Mouse (Mus musculus) CD4-positive, CD25-positive, alpha-beta regulatory T cell, adult 2 months (primary cell): Measurements from ENCODE around the gene Akr1d1.

Experiments
- DNase-seq: peaks from one replicate; pipeline ENCODE4 v3.0.0-alpha.2; 2012; ENCODE audit warnings: low read depth, low spot score

Gene Akr1d1

GRCm38 (mm10) chr6:37563861-37564260 lies 33.9 kb downstream of the Akr1d1 start:
- peak; percentile 43 for DNase-seq

- DNase-seq = no peak
Observed at GRCm38 (mm10) chr6:37567363-37567762, 37.4 kb downstream of the Akr1d1 start.

- DNase-seq = no peak
Observed at GRCm38 (mm10) chr6:37571939-37572338, 42.0 kb downstream of the Akr1d1 start.

DNA sequence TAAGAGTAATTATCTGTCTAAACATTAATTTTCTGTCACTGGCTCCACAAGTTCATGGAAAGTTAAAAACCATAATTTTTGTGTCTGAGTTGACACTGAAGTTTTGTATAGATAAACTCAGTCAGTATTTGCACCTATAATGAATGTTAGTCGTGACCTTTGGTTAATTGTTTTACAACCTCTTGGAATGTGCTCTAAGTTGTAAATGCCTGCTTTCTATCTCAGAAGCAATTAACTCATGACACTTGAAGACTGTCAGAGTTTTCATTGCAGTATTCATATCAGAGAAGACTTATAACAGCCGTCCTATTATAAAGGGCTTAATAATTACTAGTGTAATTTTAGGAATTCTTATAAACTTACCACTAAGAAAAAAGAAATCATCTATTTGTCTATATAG lies 43.0 kb downstream of the Akr1d1 start:
- no peak for DNase-seq

GRCm38 (mm10) chr6:37580476-37580875 lies 50.5 kb downstream of the Akr1d1 start:
- no peak for DNase-seq

DNA sequence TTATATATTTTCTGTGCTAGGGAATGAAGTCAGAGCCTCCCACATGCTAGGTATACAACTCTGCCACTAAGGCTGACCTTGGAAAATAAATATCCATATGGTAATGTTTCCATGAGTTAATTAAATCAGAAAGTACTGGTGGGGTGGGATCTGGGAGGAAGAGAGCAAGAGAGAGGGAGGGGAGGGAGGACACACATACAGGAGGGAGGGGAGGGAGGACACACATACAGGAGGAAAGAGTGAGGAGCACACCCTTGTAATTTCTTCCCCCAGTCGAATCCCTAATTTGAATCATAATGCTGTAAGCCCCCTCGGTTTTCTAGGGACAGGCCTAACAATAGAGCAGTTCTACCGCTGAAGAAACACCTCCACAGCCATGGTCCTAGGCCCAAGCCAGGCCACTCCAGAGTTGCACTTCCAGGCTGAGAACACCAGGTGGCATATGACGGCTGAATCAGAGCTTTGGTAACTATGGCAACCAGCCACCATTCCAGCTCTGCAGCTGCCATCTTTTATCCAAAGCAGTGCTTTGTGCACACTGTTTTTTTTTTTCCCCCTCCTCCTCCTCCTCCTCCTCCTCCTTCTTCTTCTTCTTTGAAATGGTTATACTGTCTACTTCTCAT lies 59.5 kb downstream of the Akr1d1 start:
- peak; percentile 89 for DNase-seq

- DNase-seq = no peak
Observed at GRCm38 (mm10) chr6:37590800-37591199, 60.8 kb downstream of the Akr1d1 start.

DNA sequence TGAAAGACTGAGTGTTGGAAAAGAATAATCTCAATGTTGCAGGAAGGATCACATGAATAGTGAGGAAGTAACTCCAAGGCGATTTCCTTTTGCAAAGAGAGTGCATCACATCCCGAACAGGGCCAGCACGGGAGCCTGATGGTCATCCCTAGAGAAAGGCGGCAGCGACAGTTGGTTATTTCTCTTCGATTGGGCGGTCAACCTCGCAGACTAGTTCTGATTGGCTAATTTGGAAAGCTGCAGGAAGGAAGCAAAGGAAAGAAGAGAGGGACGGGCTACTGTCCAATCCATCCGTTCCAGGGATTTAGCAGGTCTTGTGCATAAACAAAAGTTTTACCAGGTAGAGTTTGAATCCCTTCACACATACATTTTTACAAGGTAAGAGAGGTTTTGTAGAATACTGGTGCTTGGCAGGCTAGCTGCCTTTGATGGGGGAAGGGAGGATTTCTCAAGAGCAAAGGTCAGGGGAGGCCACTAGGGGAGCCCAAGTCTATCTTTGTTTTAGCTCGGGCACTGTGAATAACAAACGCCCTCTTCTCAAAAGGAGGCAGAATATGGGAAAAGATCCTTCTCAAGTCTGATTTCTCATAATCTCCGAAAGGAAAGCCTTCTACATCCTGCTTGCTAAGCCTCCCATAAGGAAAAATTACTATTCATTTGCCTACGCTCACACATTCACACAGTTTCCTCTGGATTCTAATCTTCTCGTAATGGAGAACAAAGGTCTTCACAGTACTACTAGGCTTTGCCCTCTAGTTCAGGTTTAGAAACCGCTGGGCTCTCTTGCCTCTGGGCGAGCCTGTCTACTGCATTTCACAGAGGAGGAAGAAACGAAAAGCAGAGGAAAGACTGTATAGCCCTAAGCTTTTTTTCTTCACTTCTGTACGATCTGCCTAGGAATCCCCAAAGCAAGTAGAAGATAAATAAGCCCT lies 62.4 kb downstream of the Akr1d1 start:
- DNase-seq = peak; percentile 87

DNA sequence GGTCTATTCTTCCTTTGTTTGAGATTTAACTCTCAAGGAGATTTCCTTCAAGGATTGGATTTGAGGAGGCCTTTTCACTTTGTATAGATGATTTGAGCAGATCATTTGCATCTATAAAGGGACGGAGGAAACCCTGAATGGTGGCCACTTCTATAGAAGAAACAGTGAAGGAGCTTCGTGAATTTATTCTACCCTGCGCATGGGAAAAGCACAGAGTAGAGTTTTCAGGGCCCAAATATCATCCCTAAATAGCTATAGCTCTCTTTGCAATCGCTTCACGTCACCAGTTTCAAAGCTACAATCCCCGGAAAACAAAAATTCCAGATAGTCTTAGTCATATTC lies 63.0 kb downstream of the Akr1d1 start:
- no peak for DNase-seq

- no peak for DNase-seq
Observed at GRCm38 (mm10) chr6:37593551-37594089, 63.6 kb downstream of the Akr1d1 start.

DNA sequence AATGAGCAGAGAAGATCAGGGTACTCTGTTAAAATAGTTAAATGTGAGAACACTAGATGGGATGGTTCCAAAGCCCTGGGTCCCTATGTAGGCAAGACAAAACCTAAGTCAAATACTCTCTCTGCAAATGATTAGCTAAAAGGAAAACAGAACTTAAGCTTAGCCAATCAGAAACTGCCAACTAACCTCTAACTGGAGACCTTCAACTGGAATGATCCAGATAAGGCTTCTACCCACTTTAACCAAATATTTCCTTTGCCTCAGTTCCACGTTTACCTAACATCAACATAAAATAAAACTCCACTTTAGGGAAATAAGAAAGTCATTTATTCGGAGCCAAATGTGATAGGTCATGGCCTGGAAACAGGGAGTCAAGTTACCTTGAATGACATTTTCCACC lies 67.1 kb downstream of the Akr1d1 start:
- no peak for DNase-seq

- no peak for DNase-seq
Observed at GRCm38 (mm10) chr6:37598033-37598432, 68.1 kb downstream of the Akr1d1 start.

DNA sequence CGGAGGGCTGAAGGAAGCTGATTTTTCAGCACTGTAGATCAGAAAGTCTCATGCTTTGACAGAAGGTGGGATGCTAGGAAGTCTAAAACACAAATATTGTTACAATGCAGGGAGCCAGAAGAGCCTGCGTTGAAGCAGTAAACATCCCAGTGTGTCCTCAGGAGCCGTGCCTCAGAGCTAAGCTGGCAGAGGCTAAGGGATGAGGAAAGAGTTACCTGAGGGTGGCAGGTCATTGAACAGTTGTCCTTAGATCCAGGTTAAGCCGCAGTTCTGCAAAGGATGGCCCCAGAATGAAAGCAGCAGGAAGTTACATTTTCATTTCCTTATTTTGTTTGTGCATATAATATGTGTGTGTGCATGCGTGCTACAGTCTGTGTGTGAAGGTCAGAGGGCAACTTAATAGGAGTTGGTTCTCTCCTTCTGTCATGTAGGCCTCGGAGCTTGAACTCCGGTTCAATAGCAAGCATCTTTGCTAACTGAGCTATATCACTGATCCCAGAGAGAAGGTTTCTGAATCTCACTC lies 71.1 kb downstream of the Akr1d1 start:
- DNase-seq = no peak

- peak; percentile 18 for DNase-seq
Observed at GRCm38 (mm10) chr6:37602857-37603765, 73.1 kb downstream of the Akr1d1 start.

DNA sequence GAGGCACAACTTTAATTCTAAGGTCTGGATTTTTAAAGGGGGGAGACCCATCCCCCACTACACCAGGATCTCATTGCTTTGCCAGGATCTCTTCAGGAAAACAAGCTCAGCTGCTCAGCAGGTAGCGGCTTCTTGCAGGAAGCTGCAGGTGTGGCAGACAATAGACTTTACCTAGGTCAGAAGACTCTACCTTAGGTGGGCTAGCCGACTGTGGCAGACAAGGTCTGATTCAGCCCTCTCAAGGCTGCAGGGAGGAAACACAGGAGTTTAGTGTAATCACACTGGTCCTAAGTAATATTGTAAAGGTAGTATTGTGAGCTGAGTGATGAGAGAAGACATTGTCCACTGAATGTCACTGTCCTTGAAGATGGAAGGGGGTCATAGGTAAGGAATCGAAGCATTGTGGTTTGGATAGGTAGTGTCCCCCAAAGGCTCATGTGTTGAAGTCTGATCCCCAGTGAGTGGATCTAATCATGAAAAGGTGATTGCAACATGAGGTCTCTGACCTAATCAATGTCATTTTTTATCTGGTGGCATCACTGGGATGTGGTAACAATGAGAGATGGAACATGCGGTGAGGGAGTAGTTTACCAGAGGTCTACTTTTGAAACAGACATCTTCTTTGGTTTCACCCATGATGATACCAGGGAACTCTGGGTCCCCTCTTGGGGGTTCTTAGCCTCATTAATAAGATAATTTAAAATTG lies 74.4 kb downstream of the Akr1d1 start:
- no peak for DNase-seq

DNA sequence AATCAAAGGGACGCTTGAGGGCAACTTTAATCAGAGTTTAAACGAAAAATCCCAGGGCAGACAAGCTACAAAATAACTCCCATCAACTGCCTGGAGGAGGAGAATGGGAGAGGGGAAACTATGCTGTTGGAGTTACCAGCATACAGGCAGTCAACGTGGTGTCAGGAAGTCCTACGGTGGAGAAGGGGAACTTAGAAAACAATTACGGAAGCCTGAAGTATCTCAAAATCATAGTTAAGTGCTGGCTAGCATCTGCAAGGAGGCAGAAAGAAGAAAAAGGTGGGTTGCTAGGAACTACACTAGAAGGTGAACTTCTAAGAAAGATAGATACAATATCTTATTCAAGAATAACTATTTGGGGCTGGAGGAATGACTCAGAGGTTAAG lies 74.9 kb downstream of the Akr1d1 start:
- DNase-seq = no peak

DNA sequence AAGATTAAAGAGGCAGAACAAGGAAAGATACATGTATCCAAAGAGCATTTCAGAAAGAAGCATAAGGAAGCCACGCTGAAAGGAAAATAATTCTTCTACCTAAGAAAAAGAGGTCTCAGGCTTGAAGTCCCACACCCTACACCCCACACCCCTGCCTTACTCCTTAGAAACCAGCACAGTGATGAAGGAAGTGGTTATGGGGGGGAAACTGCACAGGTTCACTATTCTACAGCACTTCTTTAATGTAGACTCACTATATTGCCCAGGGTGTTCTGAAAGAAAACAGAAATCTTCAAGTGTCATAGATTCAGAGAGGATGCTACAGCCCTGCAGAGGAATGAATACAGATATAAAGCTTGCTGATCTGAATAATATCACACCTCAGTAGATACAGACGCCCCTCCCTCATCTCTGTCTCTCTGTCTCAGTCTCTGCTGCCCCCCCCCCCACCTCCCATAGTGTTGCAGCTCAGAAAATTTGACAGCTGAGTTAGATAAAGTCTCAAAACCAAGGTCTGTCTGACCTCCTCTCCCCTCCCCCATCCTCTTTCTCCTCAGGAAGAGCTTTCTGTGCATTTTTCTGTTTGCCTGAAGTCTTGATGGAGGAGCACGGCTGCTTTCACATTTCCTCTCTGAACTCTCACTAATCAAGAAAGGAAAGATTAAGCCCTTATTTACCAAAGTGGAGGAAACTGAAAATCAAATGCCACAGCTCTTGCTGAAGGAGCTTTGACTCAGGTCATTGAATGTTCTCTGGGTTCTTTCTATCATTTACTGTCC lies 77.7 kb downstream of the Akr1d1 start:
- peak; percentile 71 for DNase-seq

DNA sequence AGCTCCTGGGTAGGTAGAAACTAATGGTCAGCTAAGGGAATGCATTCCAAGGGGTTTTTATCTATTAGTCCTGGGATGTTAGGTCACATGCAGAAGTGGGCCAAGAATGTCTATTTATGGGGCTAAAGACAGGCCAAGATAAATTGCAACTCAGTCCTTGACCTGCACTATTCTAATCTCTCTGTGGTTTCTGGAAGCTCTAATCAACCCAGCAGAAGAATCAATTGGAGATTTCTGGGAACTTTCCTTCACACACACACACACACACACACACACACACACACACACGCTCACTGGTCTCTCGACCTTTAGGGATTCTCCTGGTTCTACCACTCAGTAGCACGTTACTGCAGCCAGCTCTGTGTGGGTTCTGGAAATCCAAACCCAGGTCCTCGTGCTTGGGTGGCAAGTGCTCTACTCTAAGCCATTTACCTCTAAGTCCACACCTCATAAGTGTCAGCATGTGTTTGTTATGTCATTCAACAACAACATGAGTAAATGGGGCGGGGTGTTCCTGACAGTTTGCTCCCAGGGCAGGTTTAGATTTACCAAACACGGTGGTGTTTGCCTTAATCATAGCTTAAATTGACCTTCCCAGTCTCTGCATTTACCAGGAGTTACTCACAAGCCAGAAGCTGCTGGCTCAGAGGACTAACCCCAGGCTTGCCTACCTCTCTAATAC lies 82.8 kb downstream of the Akr1d1 start:
- DNase-seq = no peak

- no peak for DNase-seq
Observed at GRCm38 (mm10) chr6:37615490-37615889, 85.5 kb downstream of the Akr1d1 start.

GRCm38 (mm10) chr6:37616136-37616535 lies 86.2 kb downstream of the Akr1d1 start:
- DNase-seq = no peak
